Mouse (Mus musculus) liver, embryonic 15.5 days (tissue): ENCODE measurements around the gene Hivep3. TPM values are rescaled to one million over a fixed set of nuclear protein-coding genes. Genes with fewer than 3 reads are reported as not detected.

Source experiments
- ATAC-seq: fragments of 200-750 bp; cut with Nextera tagmentation; 2 replicates; pipeline ENCODE4 v1.8.0; 2017; ENCODE audit warnings: moderate number of reproducible peaks, mild to moderate bottlenecking, moderate library complexity; ENCODE audit not compliant: insufficient read depth
- H3K27ac ChIP-seq: fragments of 300-500 bp; sonication (generic); replicated peaks from 2 replicates; pipeline ENCODE4 v1.5.1; 2015; ENCODE audit warnings: mild to moderate bottlenecking, inconsistent platforms
- H3K27me3 ChIP-seq: fragments of 300-500 bp; sonication (generic); 2 replicates; pipeline ENCODE4 v1.6.1; 2015; ENCODE audit warnings: mild to moderate bottlenecking, inconsistent platforms
- H3K36me3 ChIP-seq: fragments of 300-500 bp; sonication (generic); replicated peaks from 2 replicates; pipeline ENCODE4 v1.6.1; 2015; ENCODE audit warnings: moderate library complexity, mild to moderate bottlenecking, inconsistent platforms
- H3K4me1 ChIP-seq: fragments of 300-500 bp; sonication (generic); replicated peaks from 2 replicates; pipeline ENCODE4 v1.6.1; 2015; ENCODE audit warnings: inconsistent platforms
- H3K4me2 ChIP-seq: fragments of 300-500 bp; sonication (generic); 2 replicates; pipeline ENCODE4 v1.6.1; 2015; ENCODE audit warnings: moderate library complexity, mild to moderate bottlenecking, inconsistent platforms
- H3K4me3 ChIP-seq: fragments of 300-500 bp; sonication (generic); replicated peaks from 2 replicates; pipeline ENCODE4 v1.5.1; 2015; ENCODE audit warnings: mild to moderate bottlenecking, inconsistent platforms
- H3K9ac ChIP-seq: fragments of 300-500 bp; sonication (generic); 2 replicates; pipeline ENCODE4 v1.6.1; 2015; ENCODE audit warnings: moderate library complexity, mild to moderate bottlenecking, inconsistent platforms
- H3K9me3 ChIP-seq: fragments of 300-500 bp; sonication (generic); replicated peaks from 2 replicates; pipeline ENCODE4 v1.6.1; 2016; ENCODE audit warnings: inconsistent platforms
- WGBS: fragments of 180-500 bp; shearing (Covaris S2); methylation state at CpG from one replicate; pipeline ENCODE4 v1.1.7; 2015; ENCODE audit warnings: mixed read lengths; ENCODE audit not compliant: insufficient replicate concordance; 5-methylcytosine and 5-hydroxymethylcytosine counted together
- polyA plus RNA-seq: library from polyadenylated mRNA; unstranded; fragments of >200 nt; fragmentation: Nextera tagmentation; extraction: Ambion mirVana; gene quantifications from 2 replicates; pipeline ENCODE4 v1.2.1, GENCODE M21; 2015

Hivep3 gene
- polyA plus RNA-seq, 1 experiment from 2014 or later = 1.9 TPM

DNA sequence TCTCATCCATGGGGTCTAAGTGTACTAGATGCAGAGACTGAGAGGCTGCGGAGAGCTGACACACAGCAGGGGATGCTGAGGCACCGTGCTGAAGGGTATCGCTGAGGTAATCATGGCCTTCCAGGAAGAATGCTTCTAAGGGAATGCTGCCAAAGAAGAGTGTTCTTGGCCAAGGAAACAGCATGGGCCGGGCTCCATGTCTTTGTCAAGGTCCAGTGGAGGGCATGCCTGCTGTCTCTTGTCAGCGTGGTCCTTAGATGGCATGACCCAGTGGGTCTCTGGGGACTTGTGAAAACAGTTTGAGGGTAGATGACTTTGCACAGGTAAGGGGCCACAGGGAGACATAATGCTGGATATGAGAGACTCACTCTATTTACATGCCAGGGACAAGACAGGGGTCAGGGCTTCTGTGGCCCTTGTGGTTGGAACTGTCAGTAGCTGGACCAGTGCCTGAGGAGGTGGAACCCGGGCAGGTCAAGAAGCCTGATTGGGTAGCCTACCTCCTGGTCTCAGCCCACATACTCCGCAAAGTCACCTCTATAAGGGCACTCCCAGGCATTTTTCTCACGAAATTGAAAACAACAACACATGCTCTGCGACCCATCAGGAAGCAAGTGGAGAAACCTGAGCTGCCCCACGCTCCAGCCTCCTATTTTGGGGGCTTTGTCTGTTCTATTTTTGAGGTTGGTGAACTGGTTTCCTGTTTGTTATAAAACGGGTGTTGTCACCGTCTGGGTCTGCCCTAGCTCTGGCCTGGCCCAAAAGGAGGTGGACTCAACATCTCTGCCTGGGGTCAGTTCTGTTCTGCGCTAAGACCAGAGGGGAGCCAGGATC is 177.7 kb downstream of the Hivep3 start:
- Histone ChIP-seq H3K9me3 (no peaks in the 10 kb centered on the region), H3K4me3 (no peak overlapping the region), H3K4me1 (no peaks in the 10 kb centered on the region), H3K4me2 (no peak overlapping the region), H3K36me3 (no peaks in the 10 kb centered on the region), H3K27ac (no peak overlapping the region), H3K9ac (no peak overlapping the region), H3K27me3 (no peaks in the 10 kb centered on the region)
- ATAC-seq = no peak
- WGBS = 45% methylated on average over 13 of the region's 13 CpGs

DNA sequence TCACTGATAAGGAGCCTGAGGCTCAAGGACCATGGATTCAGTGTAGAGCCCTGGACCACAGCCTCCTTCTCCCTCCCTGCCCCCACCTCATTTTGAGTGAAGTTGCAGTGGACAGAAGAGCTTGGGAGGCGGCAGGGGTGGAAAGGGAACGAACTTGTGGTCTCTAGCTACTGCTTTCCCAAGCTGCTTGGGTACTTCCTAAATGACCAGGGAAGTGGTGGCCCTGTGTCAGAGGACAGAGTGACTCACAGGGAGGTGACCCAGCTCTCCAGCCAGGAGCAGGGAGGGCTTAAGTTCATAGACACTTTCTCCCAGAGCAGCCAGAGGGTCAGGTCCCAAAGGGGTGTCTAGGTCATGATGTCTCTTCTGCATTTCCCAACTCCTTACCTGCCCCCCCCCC is 178.6 kb downstream of the Hivep3 start:
- Histone ChIP-seq H3K27ac (no peak overlapping the region), H3K4me2 (no peak overlapping the region), H3K4me3 (no peak overlapping the region), H3K9ac (no peak overlapping the region), H3K9me3 (no peaks in the 10 kb centered on the region), H3K36me3 (no peaks in the 10 kb centered on the region), H3K27me3 (no peaks in the 10 kb centered on the region), H3K4me1 (no peaks in the 10 kb centered on the region)
- no peak for ATAC-seq
- WGBS = 21% methylated on average over 2 of the region's 2 CpGs

DNA sequence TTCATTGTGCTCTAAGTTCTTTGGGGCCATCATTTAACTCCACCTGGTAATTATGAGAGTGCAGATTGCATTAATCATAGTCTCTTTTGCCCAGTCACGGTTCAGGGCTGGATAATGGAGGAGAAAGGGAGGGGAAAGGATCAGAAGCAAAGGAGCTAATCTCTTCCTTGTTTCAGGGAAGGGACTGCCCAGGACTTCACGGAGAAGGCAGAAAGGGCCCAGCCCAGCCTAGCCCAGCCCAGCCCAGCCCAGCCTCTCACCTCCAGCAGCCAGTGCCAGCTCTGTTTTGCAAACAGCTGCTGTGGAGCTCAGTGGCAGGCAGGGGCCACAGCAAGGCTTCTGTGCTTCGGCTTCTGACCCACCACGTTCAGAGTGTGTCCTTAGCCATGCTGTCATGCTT is 180.6 kb downstream of the Hivep3 start:
- Histone ChIP-seq H3K4me3 (no peak overlapping the region), H3K4me2 (no peak overlapping the region), H3K4me1 (no peaks in the 10 kb centered on the region), H3K9me3 (no peaks in the 10 kb centered on the region), H3K9ac (no peak overlapping the region), H3K36me3 (no peaks in the 10 kb centered on the region), H3K27ac (no peak overlapping the region), H3K27me3 (no peaks in the 10 kb centered on the region)
- 36% methylated on average over 4 of the region's 4 CpGs for WGBS
- ATAC-seq = no peak

DNA sequence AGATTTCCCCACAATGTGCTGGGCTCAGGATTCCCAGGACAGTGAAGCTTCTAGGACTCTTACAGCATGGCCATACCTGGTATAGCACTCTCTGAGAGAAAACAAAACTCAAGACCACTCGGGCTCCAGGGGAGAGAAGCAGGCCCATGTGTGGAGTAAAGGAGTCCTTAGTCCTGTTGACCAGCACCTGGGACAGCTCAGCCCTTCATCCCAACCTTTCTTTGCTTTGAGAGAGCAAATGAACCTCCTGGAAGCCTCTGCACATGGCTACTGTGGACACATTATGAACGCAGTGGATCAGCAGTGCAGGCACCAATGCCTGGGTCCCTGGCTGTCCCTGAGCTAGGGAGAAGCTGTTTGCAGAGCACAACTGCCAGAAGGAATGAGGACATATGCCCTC is 181.5 kb downstream of the Hivep3 start:
- ATAC-seq = no peak
- Histone ChIP-seq H3K27me3 (no peaks in the 10 kb centered on the region), H3K4me2 (no peak overlapping the region), H3K36me3 (no peaks in the 10 kb centered on the region), H3K4me3 (no peak overlapping the region), H3K9me3 (no peaks in the 10 kb centered on the region), H3K4me1 (no peaks in the 10 kb centered on the region), H3K9ac (no peak overlapping the region), H3K27ac (no peak overlapping the region)
- WGBS = 56% methylated on average over 2 of the region's 2 CpGs

DNA sequence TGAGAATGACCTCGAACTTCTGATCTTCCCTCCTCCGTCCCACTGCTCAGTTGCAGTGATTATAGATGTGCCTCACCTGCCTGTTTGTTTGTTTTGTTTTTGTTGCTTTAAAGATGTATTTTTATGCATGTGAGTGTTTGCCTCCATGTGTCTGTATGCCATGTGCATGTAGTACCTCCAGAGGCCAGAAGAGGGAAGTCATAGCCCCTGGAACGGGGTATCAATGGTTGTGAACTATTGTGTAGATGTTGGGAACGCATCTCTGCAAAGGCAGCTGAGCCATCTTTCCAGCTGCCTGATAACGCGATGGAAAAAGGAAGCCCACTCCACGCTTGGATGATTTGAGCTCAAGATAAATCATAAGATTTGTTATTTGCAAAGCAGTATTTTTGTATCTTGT is 183.9 kb downstream of the Hivep3 start:
- H3K27me3 ChIP-seq = no peaks in the 10 kb centered on the region
- H3K27ac ChIP-seq = no peak overlapping the region
- H3K9me3 ChIP-seq = no peaks in the 10 kb centered on the region
- H3K4me2 ChIP-seq = no peak overlapping the region
- H3K4me1 ChIP-seq = no peaks in the 10 kb centered on the region
- no peak overlapping the region for H3K9ac ChIP-seq
- no peak for ATAC-seq
- H3K36me3 ChIP-seq = no peaks in the 10 kb centered on the region
- H3K4me3 ChIP-seq = no peak overlapping the region
- WGBS = 62% methylated on average over 7 of the region's 7 CpGs

DNA sequence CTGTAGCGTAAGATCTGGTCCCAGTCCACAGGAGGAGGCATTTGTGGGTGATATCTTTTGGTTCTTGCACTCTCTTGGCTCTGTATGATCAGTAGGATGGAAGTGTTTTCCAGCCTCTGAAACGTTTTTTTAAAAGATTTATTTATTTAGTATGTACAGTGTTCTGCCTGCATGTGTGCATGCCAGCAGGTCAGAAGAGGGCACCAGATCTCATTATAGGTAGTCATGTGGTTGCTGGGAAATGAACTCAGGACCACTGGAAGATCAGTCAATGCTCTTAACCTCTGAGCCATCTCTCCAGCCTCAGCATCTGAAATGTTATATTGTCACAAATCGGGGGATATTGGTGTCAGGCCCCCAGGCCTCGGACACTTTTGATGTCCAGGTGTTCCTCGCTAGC is 185.8 kb downstream of the Hivep3 start:
- no peak overlapping the region for H3K4me3 ChIP-seq
- H3K4me1 ChIP-seq = no peaks in the 10 kb centered on the region
- 57% methylated on average over 5 of the region's 5 CpGs for WGBS
- no peak overlapping the region for H3K27ac ChIP-seq
- H3K27me3 ChIP-seq = no peaks in the 10 kb centered on the region
- no peak overlapping the region for H3K4me2 ChIP-seq
- H3K9ac ChIP-seq = no peak overlapping the region
- ATAC-seq = no peak
- no peaks in the 10 kb centered on the region for H3K9me3 ChIP-seq
- H3K36me3 ChIP-seq = no peaks in the 10 kb centered on the region

DNA sequence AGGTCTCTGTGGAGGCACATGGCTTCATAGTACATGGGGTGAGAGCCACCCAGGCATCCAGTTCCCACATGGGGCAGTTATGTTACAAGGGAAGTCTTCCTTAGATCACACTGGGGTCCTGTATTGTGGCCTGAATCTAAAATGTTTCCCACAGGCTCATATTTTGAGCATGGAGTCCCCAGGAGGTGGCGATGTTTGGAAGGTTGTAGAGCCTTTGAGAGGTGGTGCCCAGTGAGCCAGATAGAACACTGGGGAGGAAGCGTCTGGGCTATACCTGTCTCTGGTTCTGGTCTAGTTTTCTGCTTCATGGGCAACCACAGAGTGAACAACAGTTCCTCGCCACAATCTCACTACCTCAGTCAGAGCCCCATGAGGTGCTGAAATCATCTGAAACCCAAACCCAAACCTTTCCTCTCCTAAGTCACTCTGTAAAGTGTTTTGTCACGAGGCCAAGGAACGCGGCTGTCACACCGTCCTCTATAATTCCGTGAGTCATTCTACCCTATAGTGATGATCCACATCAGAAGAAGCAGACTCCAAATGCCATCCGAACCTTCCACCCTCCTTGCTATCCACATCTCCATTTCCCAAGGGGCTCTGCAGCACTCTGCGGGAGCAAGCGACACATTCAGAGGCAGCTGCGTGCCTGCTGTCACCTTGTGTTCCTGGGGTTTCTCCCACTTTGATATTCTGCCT is 187.6 kb downstream of the Hivep3 start:
- H3K4me2 ChIP-seq = no peak overlapping the region
- H3K4me1 ChIP-seq = no peaks in the 10 kb centered on the region
- no peaks in the 10 kb centered on the region for H3K27me3 ChIP-seq
- H3K4me3 ChIP-seq = no peak overlapping the region
- no peak overlapping the region for H3K27ac ChIP-seq
- H3K36me3 ChIP-seq = no peaks in the 10 kb centered on the region
- ATAC-seq = no peak
- 74% methylated on average over 12 of the region's 12 CpGs for WGBS
- H3K9me3 ChIP-seq = no peaks in the 10 kb centered on the region
- H3K9ac ChIP-seq = no peak overlapping the region

DNA sequence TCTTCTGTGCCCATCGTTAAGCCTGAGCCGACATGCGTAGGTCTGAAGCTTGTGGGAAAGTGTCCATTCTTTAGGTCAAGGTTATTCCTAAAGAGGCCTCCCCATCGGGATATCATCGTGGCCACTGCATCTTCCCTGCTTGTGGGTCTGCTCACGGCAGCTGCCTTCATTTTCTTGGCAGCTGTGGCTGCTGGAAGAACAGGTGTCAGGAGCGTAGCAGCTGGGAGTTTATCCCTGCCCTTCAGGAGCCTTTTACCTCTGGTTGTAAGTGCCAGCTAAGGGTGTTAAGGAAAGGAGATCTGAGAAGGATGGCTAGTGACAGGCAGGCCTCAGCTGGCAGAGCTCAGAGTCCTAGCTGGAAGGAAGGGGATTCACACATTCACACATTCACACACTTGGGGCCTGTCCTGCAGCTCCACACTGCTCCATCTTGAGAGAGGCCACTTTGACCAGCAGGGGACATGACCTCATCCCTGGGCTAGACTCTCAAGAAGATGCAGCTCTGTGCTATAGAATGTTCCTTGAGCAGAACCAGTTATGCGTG is 188.2 kb downstream of the Hivep3 start:
- Histone ChIP-seq H3K4me1 (no peaks in the 10 kb centered on the region), H3K9ac (no peak overlapping the region), H3K4me3 (no peak overlapping the region), H3K27ac (no peak overlapping the region), H3K36me3 (no peaks in the 10 kb centered on the region), H3K9me3 (no peaks in the 10 kb centered on the region), H3K4me2 (no peak overlapping the region), H3K27me3 (no peaks in the 10 kb centered on the region)
- 64% methylated on average over 8 of the region's 8 CpGs for whole genome bisulfite sequencing
- ATAC-seq = no peak

DNA sequence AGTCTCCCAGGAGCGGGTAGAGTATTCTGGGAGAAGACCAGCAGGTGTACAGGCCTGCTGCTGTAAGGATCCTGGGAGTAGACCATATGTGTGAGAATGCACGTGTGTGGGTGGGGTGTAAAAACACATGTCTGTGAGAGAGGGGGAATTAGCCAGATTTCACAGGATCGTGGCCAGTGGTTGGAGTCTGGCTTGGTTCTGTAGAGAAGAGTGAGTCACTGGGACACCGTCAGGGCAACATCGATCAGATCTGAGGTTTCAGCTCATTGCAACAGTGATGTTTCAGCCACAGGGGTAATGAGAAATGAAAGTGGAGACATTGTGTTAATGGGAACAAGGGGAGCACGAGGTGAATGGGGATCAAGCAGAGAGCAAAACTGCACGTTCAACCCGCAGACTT is 189.4 kb downstream of the Hivep3 start:
- no peak for ATAC-seq

DNA sequence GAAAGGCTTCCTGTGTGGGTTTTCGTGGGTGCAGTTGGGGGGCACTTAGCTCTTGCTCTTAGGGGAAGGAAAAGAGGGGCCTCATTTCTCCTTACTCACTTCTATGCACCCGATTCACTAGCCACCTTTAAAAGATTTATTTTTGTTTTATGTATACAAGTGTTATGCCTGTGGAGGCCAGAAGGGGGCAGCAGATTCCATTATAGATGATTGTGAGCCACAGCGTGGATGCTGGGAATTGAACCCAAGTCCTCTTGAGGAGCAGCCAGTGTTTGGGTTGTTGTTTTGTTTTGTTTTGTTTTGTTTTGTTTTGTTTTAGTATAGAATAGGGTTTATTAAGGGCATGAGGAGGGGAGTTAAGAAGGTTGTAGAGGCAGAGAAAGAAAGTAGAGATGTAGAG is 189.8 kb downstream of the Hivep3 start:
- Histone ChIP-seq H3K27ac (no peak overlapping the region), H3K9me3 (no peaks in the 10 kb centered on the region), H3K4me1 (no peaks in the 10 kb centered on the region), H3K9ac (no peak overlapping the region), H3K4me2 (no peak overlapping the region), H3K36me3 (no peaks in the 10 kb centered on the region), H3K27me3 (no peaks in the 10 kb centered on the region), H3K4me3 (no peak overlapping the region)
- ATAC-seq = no peak
- 48% methylated on average over 3 of the region's 3 CpGs for WGBS

More for the DNA sequence above, 189.4 kb downstream of the Hivep3 start:
- WGBS = 64% methylated on average over 8 of the region's 8 CpGs
- no peaks in the 10 kb centered on the region for H3K4me1 ChIP-seq
- H3K27ac ChIP-seq = no peak overlapping the region
- H3K4me3 ChIP-seq = no peak overlapping the region
- no peak overlapping the region for H3K9ac ChIP-seq
- H3K9me3 ChIP-seq = no peaks in the 10 kb centered on the region
- H3K27me3 ChIP-seq = no peaks in the 10 kb centered on the region
- H3K36me3 ChIP-seq = no peaks in the 10 kb centered on the region
- no peak overlapping the region for H3K4me2 ChIP-seq

DNA sequence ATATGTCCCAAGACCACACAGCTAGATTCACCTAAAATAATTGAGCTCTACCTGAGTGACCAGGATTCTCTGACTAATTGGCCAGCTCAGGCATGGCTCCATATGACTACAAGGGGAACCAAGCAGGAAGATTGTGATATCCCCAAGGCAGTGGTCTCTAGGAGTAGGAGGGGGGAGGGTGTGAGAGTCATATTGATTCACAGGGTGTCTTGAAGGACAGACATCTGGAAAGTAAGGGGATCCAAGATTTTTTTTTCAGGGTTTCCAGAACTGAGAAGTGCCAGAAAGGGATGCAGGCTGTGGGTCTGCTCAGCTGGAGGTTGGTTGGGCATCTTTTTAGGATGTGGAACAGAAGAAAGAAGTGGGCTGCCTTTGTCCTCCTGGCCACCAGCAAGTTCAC is 191.5 kb downstream of the Hivep3 start:
- H3K4me3 ChIP-seq = no peak overlapping the region
- H3K9me3 ChIP-seq = no peaks in the 10 kb centered on the region
- H3K9ac ChIP-seq = no peak overlapping the region
- H3K27ac ChIP-seq = no peak overlapping the region
- H3K4me2 ChIP-seq = no peak overlapping the region
- no peaks in the 10 kb centered on the region for H3K4me1 ChIP-seq
- no peaks in the 10 kb centered on the region for H3K27me3 ChIP-seq
- ATAC-seq = no peak
- H3K36me3 ChIP-seq = no peaks in the 10 kb centered on the region
